In the genomic region with DNA sequence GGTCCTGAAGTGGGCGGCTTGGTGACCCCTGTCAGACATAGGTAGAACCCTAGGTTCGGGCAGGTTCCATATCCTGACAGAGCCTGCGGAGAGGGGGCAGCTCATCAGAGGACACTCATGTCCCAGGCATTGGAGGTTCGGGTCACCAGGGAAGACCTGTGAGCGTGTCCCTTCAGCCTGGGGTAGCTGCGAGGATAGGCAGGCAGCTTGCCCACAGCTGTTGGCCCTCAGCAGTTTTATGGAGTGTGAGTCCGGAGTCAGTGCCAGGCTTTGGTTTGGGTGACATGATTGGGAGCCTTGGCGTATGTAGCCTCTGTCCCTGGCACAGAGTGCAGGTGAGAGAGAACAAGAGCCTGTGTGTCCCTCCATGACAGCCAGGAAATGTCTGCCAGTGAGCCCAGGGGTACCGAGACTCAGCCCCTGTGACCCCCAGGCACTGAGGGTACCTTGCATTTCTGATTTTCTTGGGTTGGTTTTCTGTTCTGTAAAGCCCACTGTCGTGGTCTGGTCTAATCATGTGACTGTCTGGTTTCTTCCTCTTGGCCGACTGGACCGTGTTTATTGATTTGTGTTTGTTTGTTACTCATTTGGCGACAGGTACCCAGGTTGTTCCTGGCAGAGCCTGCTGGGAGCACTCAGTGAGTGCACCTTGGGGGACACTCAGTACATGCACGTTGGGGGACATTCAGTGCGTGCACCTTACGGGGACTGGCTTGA, we compare ENCODE assay signal across 13 mouse cellular contexts. TPM values are rescaled to one million over a fixed set of nuclear protein-coding genes. Genes with fewer than 3 reads are reported as not detected.
DNase-seq lines count a peak whose midpoint lies in the region; ATAC-seq and TF ChIP-seq lines count a peak whose summit lies in the region.
"Had no signal": no experiment of that assay in that cellular context is flagged by ENCODE, and none has a peak within 500 bp of the region (broad histone marks: within the 10 kb centered on the region; RNA-seq: fewer than 3 reads in every experiment).

No protein-coding gene starts in this region.

- no peak for ATAC-seq in cerebellum, adult (ENCODE audit: insufficient number of reproducible peaks, low FRiP score, low TSS enrichment)
- peak; percentile 35; the same call in 1 of the 2 replicates for ATAC-seq in liver, postnatal 0 days
- ATAC-seq in liver, embryonic 11.5 days (replicated peaks; ENCODE audit: low FRiP score), result no peak
- no peak for ATAC-seq in lung, embryonic 16.5 days (ENCODE audit: low read depth)

- TF ChIP-seq CTCF in cerebellum, adult 2 months (IDR thresholded peaks at IDR 0.05; ENCODE audit: borderline replicate concordance, insufficient read depth, low read depth, low read length), result no peak
- TF ChIP-seq CTCF in liver, postnatal 0 days (IDR thresholded peaks at IDR 0.05; ENCODE audit: low read depth), result no peak
- no peak for TF ChIP-seq CTCF in left cerebral cortex, adult 2 months (IDR thresholded peaks at IDR 0.05)

- intact Hi-C loops in left cerebral cortex, adult 2 months (cut with DNase I), result no loop called here

- TF ChIP-seq EP300 in liver, postnatal 0 days (IDR thresholded peaks at IDR 0.05; ENCODE audit: low read depth), result no peak

- H3K4me3 ChIP-seq in cerebellum, adult 2 months (replicated peaks; ENCODE audit: insufficient read depth, low read depth, low read length), result no peak overlapping the region
- H3K4me3 ChIP-seq in liver, postnatal 0 days (ENCODE audit: low read depth, low read length), result no peak overlapping the region
- no peak overlapping the region for H3K4me3 ChIP-seq in liver, embryonic 11.5 days (ENCODE audit: low read depth, low read length)
- H3K4me3 ChIP-seq in lung, embryonic 16.5 days (ENCODE audit: low read length), result peak overlapping the region; percentile 36
- no peak overlapping the region for H3K4me3 ChIP-seq in left cerebral cortex, adult 2 months
- H3K4me3 ChIP-seq: neural tube, embryonic 12.5 days had no signal

- H3K9me3 ChIP-seq in liver, postnatal 0 days (ENCODE audit: low read length), result no peaks in the 10 kb centered on the region
- no peaks in the 10 kb centered on the region for H3K9me3 ChIP-seq in liver, embryonic 11.5 days (ENCODE audit: control insufficient read depth, low read length)
- H3K9me3 ChIP-seq in lung, embryonic 16.5 days (ENCODE audit: control insufficient read depth, low read length), result no peaks in the 10 kb centered on the region
- H3K9me3 ChIP-seq: neural tube, embryonic 12.5 days had no signal

- 58% methylated on average over 16 of the region's 16 CpGs for WGBS in cerebellum, adult 2 months
- WGBS in liver, postnatal 0 days (ENCODE audit: insufficient replicate concordance), result 70% methylated on average over 16 of the region's 16 CpGs
- WGBS in liver, embryonic 11.5 days, result 81% methylated on average over 16 of the region's 16 CpGs
- WGBS in lung, embryonic 16.5 days, result 67% methylated on average over 16 of the region's 16 CpGs

- H3K4me1 ChIP-seq in cerebellum, adult 2 months (ENCODE audit: control insufficient read depth, insufficient read depth, low read length), result peaks cover 19% of the 10 kb centered on the region
- H3K4me1 ChIP-seq in liver, postnatal 0 days (ENCODE audit: insufficient read depth), result peaks cover 90% of the 10 kb centered on the region
- peaks cover 56% of the 10 kb centered on the region for H3K4me1 ChIP-seq in liver, embryonic 11.5 days (replicated peaks; ENCODE audit: control insufficient read depth, insufficient read depth, low read length)
- H3K4me1 ChIP-seq in lung, embryonic 16.5 days (replicated peaks; ENCODE audit: control insufficient read depth, insufficient read depth, low read length), result peaks cover 22% of the 10 kb centered on the region

- H3K9ac ChIP-seq in liver, postnatal 0 days (replicated peaks), result no peak overlapping the region
- H3K9ac ChIP-seq in liver, embryonic 11.5 days (ENCODE audit: low read depth, low read length), result no peak overlapping the region
- H3K9ac ChIP-seq in lung, embryonic 16.5 days (ENCODE audit: low read length), result peak overlapping the region; percentile 35
- H3K9ac ChIP-seq: hindbrain, embryonic 14.5 days; neural tube, embryonic 12.5 days had no signal

- no peak for TF ChIP-seq POLR2A in cerebellum, adult 2 months (IDR thresholded peaks at IDR 0.05; ENCODE audit: borderline replicate concordance, insufficient read depth, low read length)

- peaks cover 2% of the 10 kb centered on the region; the same call in 1 of the 2 replicates for H3K36me3 ChIP-seq in liver, postnatal 0 days (replicated peaks; ENCODE audit: insufficient read depth, low read length)
- no peaks in the 10 kb centered on the region; the same call in 1 of the 2 replicates for H3K36me3 ChIP-seq in liver, embryonic 11.5 days (ENCODE audit: control insufficient read depth, insufficient read depth, low read length)
- H3K36me3 ChIP-seq in lung, embryonic 16.5 days (ENCODE audit: control insufficient read depth, insufficient read depth, low read length), result no peaks in the 10 kb centered on the region
- H3K36me3 ChIP-seq: neural tube, embryonic 12.5 days had no signal

- H3K4me2 ChIP-seq in liver, postnatal 0 days (ENCODE audit: low read depth, low read length), result peak overlapping the region; percentile 31
- no peak overlapping the region for H3K4me2 ChIP-seq in liver, embryonic 11.5 days
- H3K4me2 ChIP-seq in lung, embryonic 16.5 days (ENCODE audit: low read depth, low read length), result peak overlapping the region; percentile 38
- H3K4me2 ChIP-seq: hindbrain, embryonic 14.5 days; neural tube, embryonic 12.5 days had no signal

- no peak overlapping the region for H3K27ac ChIP-seq in cerebellum, adult 2 months (ENCODE audit: insufficient read depth, low read length)
- H3K27ac ChIP-seq in liver, postnatal 0 days (ENCODE audit: low read depth), result peak overlapping the region; percentile 65
- H3K27ac ChIP-seq in liver, embryonic 11.5 days (ENCODE audit: low read depth, low read length), result no peak overlapping the region
- H3K27ac ChIP-seq in lung, embryonic 16.5 days (ENCODE audit: low read length), result no peak overlapping the region
- no peak overlapping the region for H3K27ac ChIP-seq in left cerebral cortex, adult 2 months
- H3K27ac ChIP-seq: hindbrain, embryonic 14.5 days; macrophage; neural tube, embryonic 12.5 days had no signal

- no peaks in the 10 kb centered on the region for H3K27me3 ChIP-seq in cerebellum, adult 2 months (ENCODE audit: control insufficient read depth, insufficient read depth, low read length)
- H3K27me3 ChIP-seq in liver, postnatal 0 days (ENCODE audit: insufficient read depth, low read length), result no peaks in the 10 kb centered on the region
- H3K27me3 ChIP-seq in liver, embryonic 11.5 days (replicated peaks; ENCODE audit: control insufficient read depth, insufficient read depth, low read length), result no peaks in the 10 kb centered on the region
- H3K27me3 ChIP-seq in lung, embryonic 16.5 days (ENCODE audit: control insufficient read depth, insufficient read depth, low read depth, low read length), result no peaks in the 10 kb centered on the region
- H3K27me3 ChIP-seq: neural tube, embryonic 12.5 days had no signal

- DNase-seq in cerebellum, adult 2 months, result peak; percentile 54 to 66
- DNase-seq in liver, postnatal 0 days, result no peak
- DNase-seq in liver, embryonic 11.5 days (ENCODE audit: low spot score), result no peak
- peak; percentile 76 to 85 for DNase-seq in gastrocnemius, adult 8-10 months (ENCODE audit: low spot score in 2 of 2)
- no peak for DNase-seq in right cerebral cortex, adult 2 months (ENCODE audit: low spot score in 2 of 2)
- DNase-seq in left cerebral cortex, adult 2 months (ENCODE audit: extremely low spot score in 1 of 2, low spot score in 2 of 2), result no peak
- DNase-seq: B cell, adult 2 months had no signal

RNA-seq across cellular contexts. Expression of a gene that starts 13.5 kb away (rescaled TPM):
- 30.3 and 35.2 TPM in 2 replicates for polyA plus RNA-seq in cerebellum, adult 2 months (2012; rRNA removed)
- polyA plus RNA-seq in liver, postnatal 0 days (2015; fragmentation: Nextera tagmentation; extraction: Ambion mirVana), result 34.5 and 36.2 TPM in 2 replicates
- 66.0 and 66.7 TPM in 2 replicates for polyA plus RNA-seq in liver, embryonic 11.5 days (2014; fragmentation: Nextera tagmentation; extraction: Ambion mirVana)
- 10 to 100 TPM; 13.4 to 17.6 (median 16.0) TPM for total RNA-seq in gastrocnemius, adult 8-10 months (2022)
- 66.8 and 67.9 TPM in 2 replicates for polyA plus RNA-seq in lung, embryonic 16.5 days (2015; fragmentation: Nextera tagmentation; extraction: Ambion mirVana)
- total RNA-seq in left cerebral cortex, adult 2 months (2021), result 10 to 100 TPM; 37.5 to 41.9 TPM

RNA-seq across cellular contexts. Expression of a gene that starts 34.4 kb away (rescaled TPM):
- 1.3 and 1.9 TPM in 2 replicates for polyA plus RNA-seq in cerebellum, adult 2 months (2012; rRNA removed)
- polyA plus RNA-seq in liver, postnatal 0 days (2015; fragmentation: Nextera tagmentation; extraction: Ambion mirVana), result 0.33 TPM in 1 of 2 replicates, not detected in the other
- polyA plus RNA-seq in liver, embryonic 11.5 days (2014; fragmentation: Nextera tagmentation; extraction: Ambion mirVana), result 0.31 and 0.45 TPM in 2 replicates
- total RNA-seq in gastrocnemius, adult 8-10 months (2022), result 1 to 10 TPM; 1.2 to 2.7 (median 2.2) TPM
- polyA plus RNA-seq in lung, embryonic 16.5 days (2015; fragmentation: Nextera tagmentation; extraction: Ambion mirVana), result 3.1 and 3.5 TPM in 2 replicates
- total RNA-seq in left cerebral cortex, adult 2 months (2021), result 1 to 10 TPM; 6.9 to 7.4 TPM
- total RNA-seq: common myeloid progenitor, adult 5-6 weeks had no signal
- polyA plus RNA-seq: macrophage had no signal

RNA-seq across cellular contexts. Expression of a gene that starts 36.2 kb away (rescaled TPM):
- polyA plus RNA-seq in cerebellum, adult 2 months (2012; rRNA removed), result 48.2 and 50.8 TPM in 2 replicates
- polyA plus RNA-seq in liver, postnatal 0 days (2015; fragmentation: Nextera tagmentation; extraction: Ambion mirVana), result 6.7 and 8.0 TPM in 2 replicates
- polyA plus RNA-seq in liver, embryonic 11.5 days (2014; fragmentation: Nextera tagmentation; extraction: Ambion mirVana), result 24.5 and 30.5 TPM in 2 replicates
- total RNA-seq in gastrocnemius, adult 8-10 months (2022), result 10 to 100 TPM; 11.9 to 14.7 (median 14.2) TPM
- 31.1 TPM in 2 replicates for polyA plus RNA-seq in lung, embryonic 16.5 days (2015; fragmentation: Nextera tagmentation; extraction: Ambion mirVana)
- total RNA-seq in left cerebral cortex, adult 2 months (2021), result 10 to 100 TPM; 43.0 to 45.0 TPM

RNA-seq across cellular contexts. Expression of a gene that starts 37.7 kb away (rescaled TPM):
- 0.51 and 0.52 TPM in 2 replicates for polyA plus RNA-seq in cerebellum, adult 2 months (2012; rRNA removed)
- 0.59 and 0.86 TPM in 2 replicates for polyA plus RNA-seq in liver, postnatal 0 days (2015; fragmentation: Nextera tagmentation; extraction: Ambion mirVana)
- polyA plus RNA-seq in liver, embryonic 11.5 days (2014; fragmentation: Nextera tagmentation; extraction: Ambion mirVana), result 0.84 and 1.3 TPM in 2 replicates
- total RNA-seq in gastrocnemius, adult 8-10 months (2022), result under 1 TPM in 2 of 4 experiments, not detected in 2; 0.40 to 0.58 TPM
- 0.84 and 1.0 TPM in 2 replicates for polyA plus RNA-seq in lung, embryonic 16.5 days (2015; fragmentation: Nextera tagmentation; extraction: Ambion mirVana)
- total RNA-seq in left cerebral cortex, adult 2 months (2021), result under 1 TPM in 1 of 2 experiments, not detected in 1; 0.49 TPM
- total RNA-seq: common myeloid progenitor, adult 5-6 weeks had no signal

RNA-seq across cellular contexts. Expression of a gene that starts 52.9 kb away (rescaled TPM):
- 56.6 and 61.3 TPM in 2 replicates for polyA plus RNA-seq in cerebellum, adult 2 months (2012; rRNA removed)
- polyA plus RNA-seq in liver, postnatal 0 days (2015; fragmentation: Nextera tagmentation; extraction: Ambion mirVana), result 9.4 and 10.6 TPM in 2 replicates
- 35.3 and 36.5 TPM in 2 replicates for polyA plus RNA-seq in liver, embryonic 11.5 days (2014; fragmentation: Nextera tagmentation; extraction: Ambion mirVana)
- total RNA-seq in gastrocnemius, adult 8-10 months (2022), result 1 to 10 TPM; 3.8 to 7.2 (median 5.1) TPM
- 34.5 and 36.8 TPM in 2 replicates for polyA plus RNA-seq in lung, embryonic 16.5 days (2015; fragmentation: Nextera tagmentation; extraction: Ambion mirVana)
- total RNA-seq in left cerebral cortex, adult 2 months (2021), result 10 to 100 TPM; 23.1 to 29.9 TPM

Comparison
In these comparisons a context has a peak if more than half of its experiments do, and no peak if none do; other contexts are left out.
1. DNase-seq: peak in cerebellum, adult 2 months (2 of 2) and gastrocnemius, adult 8-10 months (2 of 2); none in liver, postnatal 0 days (single experiment), liver, embryonic 11.5 days (single experiment), right cerebral cortex, adult 2 months (0 of 2) and left cerebral cortex, adult 2 months (0 of 2).